Mouse (Mus musculus) stomach, embryonic 16.5 days (tissue): ENCODE measurements at regions not wholly inside any gene's neighbourhood (a gene's known extent, or its start where the extent isn't known, plus 50 kb on each side); places are given as distances from the start of the nearest gene placed in this dataset.

Experiments used
- ATAC-seq: fragments of 200-750 bp; cut with Nextera tagmentation; 2 replicates; pipeline ENCODE4 v1.8.0; 2017; ENCODE audit warnings: moderate number of reproducible peaks, moderate TSS enrichment; ENCODE audit not compliant: insufficient read depth, low FRiP score
- H3K27ac ChIP-seq: fragments of 300-500 bp; sonication (generic); 2 replicates; pipeline ENCODE4 v1.5.1; 2014; ENCODE audit warnings: low read length
- H3K27me3 ChIP-seq: fragments of 300-500 bp; sonication (generic); 2 replicates; pipeline ENCODE4 v1.6.1; 2014; ENCODE audit warnings: low read length, control low read depth, mixed read lengths; ENCODE audit not compliant: control insufficient read depth, insufficient read depth
- H3K36me3 ChIP-seq: fragments of 300-500 bp; sonication (generic); 2 replicates; pipeline ENCODE4 v1.6.1; 2014; ENCODE audit warnings: low read length; ENCODE audit not compliant: control insufficient read depth, insufficient read depth
- H3K4me1 ChIP-seq: fragments of 300-500 bp; sonication (generic); 2 replicates; pipeline ENCODE4 v1.6.1; 2014; ENCODE audit warnings: low read length, control low read depth, mixed read lengths; ENCODE audit not compliant: control insufficient read depth, insufficient read depth
- H3K4me2 ChIP-seq: fragments of 300-500 bp; sonication (generic); 2 replicates; pipeline ENCODE4 v1.6.1; 2014; ENCODE audit warnings: low read depth, low read length, mixed read lengths
- H3K4me3 ChIP-seq: fragments of 300-500 bp; sonication (generic); replicated peaks from 2 replicates; pipeline ENCODE4 v1.5.1; 2014; ENCODE audit warnings: mild to moderate bottlenecking, low read length
- H3K9ac ChIP-seq: fragments of 300-500 bp; sonication (generic); 2 replicates; pipeline ENCODE4 v1.6.1; 2014; ENCODE audit warnings: low read length
- H3K9me3 ChIP-seq: fragments of 300-500 bp; sonication (generic); replicated peaks from 2 replicates; pipeline ENCODE4 v1.6.1; 2016; ENCODE audit warnings: low read length, control low read depth; ENCODE audit not compliant: control insufficient read depth
- WGBS: fragments of 180-500 bp; shearing (Covaris S2); extraction: QIAGEN DNeasy Blood & Tissue Kit; methylation state at CpG from one replicate; pipeline ENCODE4 v1.1.7; 2014; 5-methylcytosine and 5-hydroxymethylcytosine counted together

DNA sequence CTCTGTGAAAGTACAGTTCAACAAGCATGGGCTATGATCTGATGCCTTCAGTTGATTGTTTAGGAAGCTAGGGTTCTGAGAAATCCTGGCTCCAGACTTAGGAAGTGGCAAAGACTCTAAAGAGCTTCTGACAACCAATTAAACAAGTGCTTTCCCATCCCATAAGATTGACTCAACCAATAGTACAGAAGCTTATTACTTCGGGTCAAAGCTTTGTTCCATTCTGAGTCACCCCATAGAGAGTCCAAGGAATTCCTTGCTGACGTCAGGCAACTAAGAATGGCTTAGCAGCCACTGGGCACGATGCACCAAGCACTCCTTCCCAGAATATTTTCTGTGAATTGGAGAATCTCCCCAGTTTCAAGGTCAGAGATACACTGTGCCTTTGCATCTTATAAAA lies 59.0 kb upstream of the Ntm start:
- Histone ChIP-seq H3K27ac (no peak overlapping the region), H3K4me3 (no peak overlapping the region), H3K4me1 (no peaks in the 10 kb centered on the region), H3K36me3 (no peaks in the 10 kb centered on the region), H3K9ac (no peak overlapping the region), H3K27me3 (no peaks in the 10 kb centered on the region), H3K4me2 (no peak overlapping the region), H3K9me3 (no peaks in the 10 kb centered on the region)
- ATAC-seq, result no peak
- 74% methylated on average over 3 of the region's 3 CpGs for WGBS

- no peak overlapping the region for H3K4me2 ChIP-seq
- ATAC-seq, result no peak
Measured at GRCm38 (mm10) chr9:30025275-30025674, 62.3 kb upstream of the Ntm start.

GRCm38 (mm10) chr9:30026939-30027338 lies 64.0 kb upstream of the Ntm start:
- 48% methylated on average over 5 of the region's 5 CpGs for WGBS
- Histone ChIP-seq H3K36me3 (no peaks in the 10 kb centered on the region), H3K4me3 (no peak overlapping the region), H3K27me3 (no peaks in the 10 kb centered on the region), H3K4me1 (no peaks in the 10 kb centered on the region), H3K9me3 (no peaks in the 10 kb centered on the region), H3K27ac (no peak overlapping the region), H3K9ac (no peak overlapping the region), H3K4me2 (no peak overlapping the region)
- ATAC-seq, result no peak

More at GRCm38 (mm10) chr9:30025275-30025674, 62.3 kb upstream of the Ntm start:
- H3K4me3 ChIP-seq, result no peak overlapping the region
- WGBS, result 55% methylated on average over 7 of the region's 7 CpGs
- H3K4me1 ChIP-seq, result no peaks in the 10 kb centered on the region
- no peaks in the 10 kb centered on the region for H3K27me3 ChIP-seq
- no peak overlapping the region for H3K27ac ChIP-seq
- no peaks in the 10 kb centered on the region for H3K36me3 ChIP-seq
- H3K9me3 ChIP-seq, result no peaks in the 10 kb centered on the region
- no peak overlapping the region for H3K9ac ChIP-seq

DNA sequence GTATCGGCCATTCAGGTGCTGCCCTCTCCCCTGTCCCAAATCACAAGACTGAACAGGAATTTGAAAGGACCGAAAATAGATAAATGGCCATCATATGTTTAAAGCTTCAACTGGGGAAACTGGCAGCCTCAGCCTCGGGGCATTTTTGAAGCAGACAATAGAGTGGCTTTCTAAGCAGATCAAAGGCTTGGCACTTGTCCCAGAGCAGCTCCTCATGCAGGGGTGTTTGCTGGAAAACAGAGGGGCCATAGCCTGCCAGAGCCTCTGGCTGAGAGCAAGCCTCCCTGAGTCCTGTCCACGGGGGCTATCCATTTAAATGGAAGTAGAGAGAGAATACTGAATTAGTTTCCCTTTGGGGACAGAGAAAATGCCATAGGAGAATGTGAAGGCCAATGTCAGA lies 77.5 kb upstream of the Ntm start:
- WGBS, result 43% methylated on average over 4 of the region's 4 CpGs

DNA sequence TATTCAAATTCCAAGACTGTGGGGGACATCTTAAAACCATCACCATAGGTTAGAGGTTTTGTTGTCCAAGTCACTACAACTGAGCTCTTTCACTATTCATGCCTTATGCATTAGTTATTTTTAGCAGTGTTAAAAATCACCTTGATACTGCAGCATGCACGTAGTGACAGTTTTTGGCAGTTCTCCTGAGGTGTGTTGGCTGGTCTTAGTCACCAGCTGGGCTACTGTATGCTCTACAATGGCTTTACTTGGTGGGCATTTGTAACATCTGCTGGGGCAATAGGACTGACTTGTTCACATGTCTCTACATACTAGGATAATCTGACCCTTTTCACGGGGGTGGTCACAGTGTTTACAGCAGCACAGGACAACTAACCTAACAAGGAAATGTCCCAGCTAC lies 101.6 kb upstream of the Ntm start:
- no peak overlapping the region for H3K27ac ChIP-seq
- H3K9ac ChIP-seq, result no peak overlapping the region
- H3K9me3 ChIP-seq, result no peaks in the 10 kb centered on the region
- no peaks in the 10 kb centered on the region for H3K4me1 ChIP-seq
- no peak overlapping the region for H3K4me2 ChIP-seq
- no peaks in the 10 kb centered on the region for H3K36me3 ChIP-seq
- no peak overlapping the region for H3K4me3 ChIP-seq
- no peaks in the 10 kb centered on the region for H3K27me3 ChIP-seq
- ATAC-seq, result no peak
- 79% methylated on average over 2 of the region's 2 CpGs for WGBS

More for the DNA sequence above, 77.5 kb upstream of the Ntm start:
- no peaks in the 10 kb centered on the region for H3K4me1 ChIP-seq
- no peaks in the 10 kb centered on the region for H3K36me3 ChIP-seq
- H3K27me3 ChIP-seq, result no peaks in the 10 kb centered on the region
- no peak overlapping the region for H3K27ac ChIP-seq
- H3K4me3 ChIP-seq, result no peak overlapping the region
- no peak overlapping the region for H3K4me2 ChIP-seq
- H3K9me3 ChIP-seq, result no peaks in the 10 kb centered on the region
- no peak overlapping the region for H3K9ac ChIP-seq
- ATAC-seq, result no peak

GRCm38 (mm10) chr9:30067980-30068379 lies 105.0 kb upstream of the Ntm start:
- no peak overlapping the region for H3K27ac ChIP-seq
- WGBS, result 87% methylated on average over 7 of the region's 7 CpGs
- no peak for ATAC-seq

GRCm38 (mm10) chr9:30075233-30075632 lies 112.3 kb upstream of the Ntm start:
- Histone ChIP-seq H3K4me1 (no peaks in the 10 kb centered on the region), H3K4me2 (no peak overlapping the region), H3K9me3 (no peaks in the 10 kb centered on the region), H3K36me3 (no peaks in the 10 kb centered on the region), H3K27me3 (no peaks in the 10 kb centered on the region), H3K4me3 (no peak overlapping the region), H3K27ac (no peak overlapping the region), H3K9ac (no peak overlapping the region)
- no peak for ATAC-seq
- 85% methylated on average over 3 of the region's 3 CpGs for WGBS

More at GRCm38 (mm10) chr9:30067980-30068379, 105.0 kb upstream of the Ntm start:
- no peaks in the 10 kb centered on the region for H3K27me3 ChIP-seq
- H3K9ac ChIP-seq, result no peak overlapping the region
- H3K9me3 ChIP-seq, result no peaks in the 10 kb centered on the region
- no peaks in the 10 kb centered on the region for H3K4me1 ChIP-seq
- no peak overlapping the region for H3K4me3 ChIP-seq
- no peaks in the 10 kb centered on the region for H3K36me3 ChIP-seq
- no peak overlapping the region for H3K4me2 ChIP-seq

DNA sequence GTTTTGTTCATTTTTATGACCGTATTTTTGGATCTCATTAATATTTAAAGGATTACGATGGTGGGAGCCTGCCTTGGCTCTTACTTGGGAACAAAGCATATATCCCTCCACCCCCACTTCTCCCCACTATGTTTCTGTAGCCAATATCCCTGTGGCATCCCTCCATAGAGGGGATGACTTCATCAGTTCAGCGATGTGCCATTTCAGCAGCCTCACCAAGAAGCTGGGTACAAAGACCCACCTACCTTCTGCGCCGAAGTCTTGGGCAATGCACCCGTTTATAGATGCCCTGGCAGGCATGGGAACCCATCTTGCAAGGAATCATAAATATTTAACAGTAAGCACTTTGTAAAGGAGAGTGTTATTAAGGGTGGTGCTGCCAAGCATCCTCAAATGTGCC lies 113.1 kb upstream of the Ntm start:
- no peak for ATAC-seq
- no peaks in the 10 kb centered on the region for H3K27me3 ChIP-seq
- 85% methylated on average over 6 of the region's 6 CpGs for WGBS

DNA sequence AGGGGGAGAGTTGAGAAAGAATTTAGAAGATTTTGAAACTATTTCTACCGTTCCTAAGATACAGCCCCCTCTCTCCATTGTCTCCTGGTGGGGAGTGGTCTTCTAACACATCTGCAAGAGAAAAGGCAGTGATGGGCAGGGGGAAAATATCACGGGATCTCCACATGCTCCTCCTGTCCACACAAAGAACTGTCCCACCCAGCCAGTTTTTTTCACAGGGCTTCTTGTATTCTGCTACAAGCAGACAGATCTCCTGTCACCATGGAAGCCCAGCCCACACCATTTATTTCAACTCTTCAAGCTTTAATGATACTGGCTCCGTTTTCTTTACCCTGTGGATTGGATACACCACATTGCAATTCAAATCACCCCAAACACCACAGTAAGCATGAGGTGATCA lies 113.5 kb upstream of the Ntm start:
- no peak for ATAC-seq
- no peak overlapping the region for H3K27ac ChIP-seq
- no peaks in the 10 kb centered on the region for H3K9me3 ChIP-seq
- H3K27me3 ChIP-seq, result no peaks in the 10 kb centered on the region
- H3K36me3 ChIP-seq, result no peaks in the 10 kb centered on the region
- 39% methylated on average over 3 of the region's 3 CpGs for WGBS
- no peaks in the 10 kb centered on the region for H3K4me1 ChIP-seq
- no peak overlapping the region for H3K4me3 ChIP-seq
- no peak overlapping the region for H3K9ac ChIP-seq
- H3K4me2 ChIP-seq, result no peak overlapping the region

More for the DNA sequence above, 113.1 kb upstream of the Ntm start:
- H3K4me1 ChIP-seq, result no peaks in the 10 kb centered on the region
- H3K36me3 ChIP-seq, result no peaks in the 10 kb centered on the region
- no peaks in the 10 kb centered on the region for H3K9me3 ChIP-seq
- no peak overlapping the region for H3K4me3 ChIP-seq
- no peak overlapping the region for H3K27ac ChIP-seq
- no peak overlapping the region for H3K9ac ChIP-seq
- H3K4me2 ChIP-seq, result no peak overlapping the region

DNA sequence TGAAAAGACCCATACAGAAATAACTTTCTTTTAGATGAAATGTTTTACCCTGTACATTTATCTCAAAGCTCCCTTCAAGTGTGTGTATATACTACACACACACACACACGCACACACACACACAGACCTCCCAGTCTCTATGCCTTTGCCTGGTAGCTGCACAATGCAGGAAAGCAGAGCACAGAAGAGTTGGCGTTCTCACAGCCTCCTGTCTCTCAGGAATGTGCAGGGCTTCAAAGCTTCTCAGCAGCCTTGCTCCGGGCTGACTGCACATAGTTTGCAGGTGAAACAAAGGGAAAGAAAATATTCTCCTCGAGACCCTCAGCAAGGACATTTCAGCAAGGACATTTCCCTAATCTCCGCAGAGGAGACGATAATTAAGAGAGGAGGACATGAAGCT lies 139.0 kb upstream of the Ntm start:
- no peak for ATAC-seq

More for the DNA sequence above, 139.0 kb upstream of the Ntm start:
- Histone ChIP-seq H3K4me1 (no peaks in the 10 kb centered on the region), H3K4me2 (no peak overlapping the region), H3K9me3 (no peaks in the 10 kb centered on the region), H3K36me3 (no peaks in the 10 kb centered on the region), H3K4me3 (no peak overlapping the region), H3K27ac (no peak overlapping the region), H3K9ac (no peak overlapping the region), H3K27me3 (no peaks in the 10 kb centered on the region)
- 48% methylated on average over 6 of the region's 6 CpGs for WGBS
